Mouse (Mus musculus) hematopoietic stem cell, adult 5-6 weeks (primary cell): ENCODE data around the gene Leng8. TPM values are rescaled to one million over a fixed set of nuclear protein-coding genes. Genes with fewer than 3 reads are reported as not detected.
A peak's percentile ranks its signal among the peaks of the same experiment; 100 is the strongest.
"Not testable (repeated sequence)": the region's sequence is repeated elsewhere in the genome, so short reads cannot be mapped to it uniquely, and the experiment has no call there.

ENCODE experiments used
- ATAC-seq, 2 experiments: fragments of 125-278 bp in 1 of 2; replicated peaks in 1 of 2; 2 replicates each; pipeline ENCODE4 v1.8.0; 2016 to 2017; ENCODE audit warnings: inconsistent platforms in 2 of 2, mild to moderate bottlenecking in 2 of 2, moderate number of reproducible peaks in 2 of 2, low read depth in 1 of 2, moderate TSS enrichment in 1 of 2; ENCODE audit not compliant: low FRiP score in 2 of 2, poor library complexity in 2 of 2, severe bottlenecking in 2 of 2, insufficient read depth in 1 of 2, low TSS enrichment in 1 of 2
- total RNA-seq: library from RNA; stranded (forward); fragments of 172-1452, 232-1000 nt; gene quantifications from 2 replicates; pipeline ENCODE4 v1.2.3, GENCODE M21; 2017

The Leng8 gene
- total RNA-seq, 1 experiment from 2014 or later = 33.4 TPM

DNA sequence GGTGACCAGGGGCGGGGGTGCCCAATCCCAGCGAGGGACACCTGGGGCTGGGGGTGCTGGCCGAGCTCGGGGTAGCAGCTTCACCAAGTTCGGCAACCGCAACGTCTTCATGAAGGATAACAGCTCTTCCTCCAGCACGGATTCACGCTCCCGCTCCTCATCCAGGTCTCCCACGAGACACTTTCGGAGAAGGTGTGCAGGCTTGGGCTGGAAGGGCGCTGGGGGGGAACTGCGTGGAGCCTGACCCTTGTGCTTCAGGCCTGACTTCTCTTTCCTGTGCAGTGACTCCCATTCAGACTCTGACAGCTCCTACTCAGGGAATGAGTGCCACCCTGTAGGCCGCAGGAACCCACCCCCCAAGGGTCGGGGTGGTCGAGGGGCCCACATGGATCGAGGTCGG is 6.7 kb downstream of the Leng8 start:
- ATAC-seq = no peak

DNA sequence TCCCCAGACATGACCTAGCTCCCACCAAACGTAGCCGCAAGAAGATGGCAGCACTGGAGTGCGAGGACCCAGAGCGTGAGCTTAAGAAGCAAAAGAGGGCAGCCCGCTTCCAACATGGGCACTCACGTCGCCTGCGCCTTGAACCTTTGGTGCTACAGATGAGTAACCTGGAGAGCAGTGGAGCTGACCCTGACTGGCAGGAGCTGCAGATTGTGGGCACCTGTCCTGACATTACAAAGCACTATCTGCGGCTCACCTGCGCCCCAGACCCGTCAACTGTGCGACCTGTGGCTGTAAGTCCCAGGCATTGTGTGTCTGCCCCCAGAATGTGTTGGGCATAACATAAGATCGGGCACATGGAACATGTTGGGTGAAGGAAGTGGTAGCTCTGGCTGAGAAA is 7.2 kb downstream of the Leng8 start:
- ATAC-seq = no peak

DNA sequence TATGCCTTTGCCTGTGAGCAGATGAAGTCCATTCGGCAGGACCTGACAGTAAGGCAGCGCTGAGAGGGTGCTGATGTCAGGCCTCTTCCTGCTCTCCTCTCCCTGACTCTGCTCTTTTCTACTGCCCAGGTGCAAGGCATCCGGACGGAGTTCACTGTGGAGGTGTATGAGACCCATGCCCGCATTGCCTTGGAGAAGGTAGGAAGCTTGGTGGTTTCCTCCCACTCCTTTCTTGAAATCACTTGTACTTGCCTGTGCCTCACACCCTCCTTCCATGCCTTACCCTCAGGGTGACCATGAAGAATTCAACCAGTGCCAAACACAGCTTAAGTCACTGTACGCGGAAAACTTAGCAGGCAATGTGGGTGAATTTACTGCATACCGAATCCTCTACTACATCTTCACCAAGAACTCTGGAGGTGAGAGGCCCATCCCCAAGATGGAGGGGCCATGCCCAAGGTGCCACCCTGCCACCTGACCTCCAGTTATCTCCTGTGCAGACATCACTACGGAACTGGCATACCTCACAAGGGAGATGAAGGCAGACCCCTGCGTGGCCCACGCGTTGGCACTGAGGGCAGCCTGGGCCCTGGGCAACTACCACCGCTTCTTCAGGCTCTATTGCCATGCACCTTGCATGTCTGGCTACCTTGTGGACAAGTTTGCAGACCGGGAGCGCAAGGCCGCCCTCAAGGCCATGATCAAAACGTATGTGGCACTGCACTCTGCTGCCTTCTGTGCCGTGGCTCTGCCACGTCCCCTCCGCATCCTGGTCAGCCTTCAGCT is 8.1 kb downstream of the Leng8 start:
- ATAC-seq = no peak

- ATAC-seq = no peak
Measured at GRCm38 (mm10) chr7:4145552-4146190, 8.8 kb downstream of the Leng8 start.

GRCm38 (mm10) chr7:4146241-4147180 is 9.7 kb downstream of the Leng8 start:
- ATAC-seq = no peak

- no peak for ATAC-seq
Measured at GRCm38 (mm10) chr7:4147371-4147770, 10.5 kb downstream of the Leng8 start.

DNA sequence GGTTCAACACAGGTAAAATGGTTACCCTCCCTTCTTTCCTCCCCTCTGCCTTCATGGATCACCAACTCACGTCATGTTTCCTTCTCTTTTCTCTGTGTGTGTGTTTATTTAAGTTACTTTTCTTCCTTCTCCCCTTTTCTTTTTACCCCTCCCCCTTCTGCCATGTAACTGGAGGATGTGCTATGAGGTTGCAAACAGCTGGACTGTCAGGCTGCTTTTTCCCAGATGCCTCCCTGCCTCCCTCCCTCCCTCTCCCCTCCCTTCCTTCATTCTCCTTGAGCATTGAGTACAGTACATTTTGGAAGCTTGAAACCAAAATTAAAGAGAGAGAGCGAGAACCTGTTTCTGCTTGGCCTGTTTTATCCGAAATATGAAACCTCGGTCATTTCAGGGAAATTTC is 11.0 kb downstream of the Leng8 start:
- no peak for ATAC-seq

- ATAC-seq = peak in 1 of 2 experiments; percentile 2; a peak in 1 of 4 replicates
Measured at GRCm38 (mm10) chr7:4148341-4149208, 11.7 kb downstream of the Leng8 start.

- ATAC-seq = peak; percentile 55 to 61
Measured at GRCm38 (mm10) chr7:4149209-4150054, 12.6 kb downstream of the Leng8 start.

- peak; percentile 7; a peak in 3 of 4 replicates for ATAC-seq
Measured at GRCm38 (mm10) chr7:4150059-4150541, 13.3 kb downstream of the Leng8 start, which contains the start of gene Leng9. Gene Leng9, minus strand, starts transcription at chr7:4150374.

- peak in 1 of 2 experiments; percentile 11; a peak in 1 of 4 replicates for ATAC-seq
Measured at GRCm38 (mm10) chr7:4150811-4151221, 14.0 kb downstream of the Leng8 start.

DNA sequence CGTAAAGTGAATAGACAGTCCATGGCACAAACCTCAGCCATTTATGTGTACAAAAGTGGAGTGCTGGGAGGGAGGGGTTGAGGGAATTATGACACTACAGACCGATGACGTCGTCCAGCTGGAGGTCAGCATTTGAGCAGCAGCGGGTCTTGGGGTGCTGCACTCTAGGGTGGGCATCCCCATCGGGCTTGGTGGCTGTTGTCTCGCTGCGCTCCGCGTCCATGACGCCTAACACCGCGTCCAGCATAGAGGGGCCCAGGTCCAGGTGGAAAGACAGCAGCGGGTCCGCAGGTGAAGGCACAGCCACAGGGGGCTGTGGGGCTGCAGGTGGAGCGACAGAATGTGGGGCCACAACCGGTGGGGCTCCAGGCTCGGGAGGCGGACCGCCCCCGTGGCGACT is 14.4 kb downstream of the Leng8 start:
- no peak for ATAC-seq

DNA sequence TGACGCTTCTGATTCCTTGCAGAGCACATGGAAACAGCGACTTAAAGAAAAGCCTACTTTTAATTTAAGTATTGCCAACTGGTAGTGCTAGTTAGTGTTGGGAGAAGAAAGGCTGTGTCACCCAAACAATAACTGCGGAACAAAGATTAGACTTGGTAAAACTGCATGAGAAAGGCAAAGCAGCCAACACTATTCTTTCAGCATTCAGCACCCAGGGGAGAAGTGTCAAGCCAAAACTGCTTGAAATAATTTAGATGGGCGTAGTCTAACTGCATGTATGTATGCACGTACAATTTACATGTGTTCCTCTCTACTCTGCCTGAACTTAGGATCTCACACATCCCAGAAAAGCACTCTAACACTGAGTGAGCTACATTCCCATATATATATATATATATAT is 17.5 kb downstream of the Leng8 start:
- ATAC-seq = no peak

DNA sequence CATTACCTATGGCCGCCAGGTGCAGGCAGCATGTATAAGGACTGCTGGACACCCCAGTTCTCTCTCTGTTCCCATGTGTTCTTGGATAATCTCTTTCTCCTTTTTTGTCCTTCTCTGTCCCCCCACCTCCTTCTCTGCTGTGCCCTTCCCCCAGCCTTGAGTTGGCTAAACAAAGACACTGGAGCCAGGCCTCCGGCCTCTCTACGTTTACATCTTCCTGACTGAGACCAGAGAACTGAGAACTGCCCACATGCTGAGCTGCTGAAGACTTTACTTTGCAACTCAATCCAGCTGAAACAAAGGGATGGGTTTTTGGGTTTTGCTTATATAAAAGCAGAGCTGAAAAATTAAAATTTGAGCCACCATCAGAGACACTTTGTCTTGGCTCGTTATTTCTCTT is 18.1 kb downstream of the Leng8 start:
- no peak for ATAC-seq

DNA sequence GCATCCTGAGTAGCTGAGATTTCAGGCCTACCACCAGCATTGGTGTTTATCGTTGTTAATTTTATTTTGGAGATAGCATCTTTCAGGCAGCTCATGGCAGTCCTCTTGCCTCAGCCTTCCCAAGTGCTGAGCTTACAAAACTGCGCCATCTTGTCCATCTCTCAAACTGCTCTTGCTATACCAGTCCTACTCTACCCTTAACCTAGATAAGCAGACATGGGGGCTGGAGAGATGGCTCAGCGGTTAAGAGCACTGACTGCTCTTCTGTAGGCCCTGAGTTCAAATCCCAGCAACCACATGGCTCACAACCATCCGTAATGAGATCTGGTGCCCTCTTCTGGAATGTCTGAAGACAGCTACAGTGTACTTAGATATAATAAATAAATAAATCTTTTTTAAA is 24.8 kb downstream of the Leng8 start:
- not testable (repeated sequence) for ATAC-seq

DNA sequence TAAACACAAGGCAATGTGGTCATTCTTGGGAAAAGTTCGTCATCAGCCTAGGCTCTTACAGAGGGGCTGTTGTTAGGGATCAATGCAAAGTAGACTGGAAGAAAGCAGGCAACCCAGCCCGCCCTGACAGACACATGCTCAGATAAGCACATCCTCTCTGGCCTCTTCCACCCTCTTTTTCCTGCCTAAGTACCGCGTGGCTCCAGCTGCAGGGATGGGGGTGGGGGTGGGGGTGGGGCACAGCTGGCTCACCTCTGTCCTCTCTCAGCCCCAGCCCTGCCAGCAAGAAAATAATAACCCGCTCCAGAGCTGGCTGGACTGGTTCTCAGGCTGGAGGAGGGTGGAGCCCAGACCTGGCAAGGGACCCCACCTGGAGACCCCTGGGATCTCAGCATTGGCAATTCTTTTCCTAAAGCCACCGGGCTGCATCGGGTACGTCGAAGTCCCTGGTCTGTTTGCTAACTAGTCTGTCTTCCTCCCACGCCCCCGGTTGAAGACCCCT is 26.8 kb downstream of the Leng8 start:
- no peak for ATAC-seq
